Mouse (Mus musculus): ENCODE results near the gene Vps45. TPM values are rescaled to one million over a fixed set of nuclear protein-coding genes. Genes with fewer than 3 reads are reported as not detected.
"Not testable (repeated sequence)": the region's sequence is repeated elsewhere in the genome, so short reads cannot be mapped to it uniquely, and the experiment has no call there.

Vps45 gene
- polyA plus RNA-seq, 1 experiment = 4.1 TPM

DNA sequence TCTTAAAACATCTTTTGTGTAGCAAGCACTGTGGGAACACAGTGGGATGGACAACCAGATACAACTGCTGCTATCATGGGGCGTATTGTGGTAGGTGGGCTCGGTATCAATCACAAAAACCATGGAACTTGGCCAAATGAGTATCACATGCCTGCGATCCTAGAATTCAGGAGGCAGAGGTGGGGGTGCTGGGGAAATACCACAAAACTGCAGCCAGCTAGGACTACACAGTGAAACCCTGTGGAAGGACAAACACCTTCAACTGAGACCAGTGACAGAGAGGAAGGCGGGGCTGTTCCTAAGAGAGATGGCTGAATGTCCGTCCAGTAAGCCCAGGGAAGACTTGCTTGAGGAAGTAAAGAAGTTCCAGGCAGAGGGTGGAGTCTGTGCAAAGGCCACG is 3.0 kb downstream of the Vps45 start:
- Histone ChIP-seq H3K27ac (ENCODE audit: control insufficient read depth, insufficient read depth, low read depth, low read length) (no peak overlapping the region), H3K4me1 (ENCODE audit: control insufficient read depth, insufficient read depth, low read length) (peaks cover 3% of the 10 kb centered on the region), H3K27me3 (ENCODE audit: control insufficient read depth, insufficient read depth, low read length) (no peaks in the 10 kb centered on the region), H3K4me3 (ENCODE audit: control insufficient read depth, low read depth, low read length) (no peak overlapping the region), H3K36me3 (ENCODE audit: control insufficient read depth, insufficient read depth, low read length) (no peaks in the 10 kb centered on the region; the same call in 1 of the 2 replicates)
- no peak for TF ChIP-seq CTCF (IDR thresholded peaks at IDR 0.05; ENCODE audit: control insufficient read depth, insufficient read depth, insufficient replicate concordance, low read depth, low read length)
- no peak for TF ChIP-seq POLR2A (IDR thresholded peaks at IDR 0.05; ENCODE audit: control insufficient read depth, low read depth, low read length)

DNA sequence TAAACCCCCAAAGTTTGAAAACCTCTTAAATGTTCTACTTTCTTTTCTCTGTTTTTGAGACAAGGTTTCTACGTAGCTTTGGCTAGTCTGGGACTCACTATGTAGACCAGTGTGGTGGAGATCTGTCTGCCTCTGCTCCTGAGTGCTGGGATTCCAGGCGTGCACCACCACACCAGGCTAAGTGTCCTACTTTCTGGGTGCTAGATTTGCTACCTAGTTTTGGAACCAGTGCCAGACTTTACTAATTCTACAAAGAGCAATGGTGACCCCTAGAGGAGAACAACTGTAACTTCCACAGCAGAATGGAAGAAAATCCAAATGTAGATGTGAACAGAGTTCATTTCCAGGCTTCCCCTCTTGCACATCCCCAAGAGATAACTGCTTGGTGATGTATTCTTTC is 6.4 kb downstream of the Vps45 start:
- H3K4me3 ChIP-seq (ENCODE audit: control insufficient read depth, low read depth, low read length) = no peak overlapping the region
- TF ChIP-seq CTCF (IDR thresholded peaks at IDR 0.05; ENCODE audit: control insufficient read depth, insufficient read depth, insufficient replicate concordance, low read depth, low read length) (no peak), POLR2A (IDR thresholded peaks at IDR 0.05; ENCODE audit: control insufficient read depth, low read depth, low read length) (no peak)
- H3K4me1 ChIP-seq (ENCODE audit: control insufficient read depth, insufficient read depth, low read length) = no peaks in the 10 kb centered on the region
- H3K36me3 ChIP-seq (ENCODE audit: control insufficient read depth, insufficient read depth, low read length) = no peaks in the 10 kb centered on the region; the same call in 1 of the 2 replicates
- H3K27me3 ChIP-seq (ENCODE audit: control insufficient read depth, insufficient read depth, low read length) = no peaks in the 10 kb centered on the region
- H3K27ac ChIP-seq (ENCODE audit: control insufficient read depth, insufficient read depth, low read depth, low read length) = no peak overlapping the region

DNA sequence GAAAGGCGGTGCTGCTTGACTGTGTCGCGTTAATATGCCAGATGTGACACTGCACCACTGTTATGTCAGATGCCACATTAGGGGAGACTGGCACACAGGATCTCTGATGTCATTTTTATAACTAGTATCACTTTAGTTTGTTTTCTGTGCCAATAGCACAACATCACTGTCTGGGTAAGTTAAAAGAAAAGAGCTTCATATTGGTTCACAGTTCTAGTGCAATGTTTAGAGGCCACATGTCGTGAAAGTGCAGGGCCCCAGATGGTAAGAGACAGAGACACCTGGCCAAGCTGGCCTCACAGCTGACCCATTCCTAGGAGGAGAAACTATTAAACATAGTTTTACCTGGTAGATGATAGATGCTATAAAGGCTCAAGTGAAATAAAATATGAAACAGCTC is 7.1 kb downstream of the Vps45 start:
- no peak for TF ChIP-seq POLR2A (IDR thresholded peaks at IDR 0.05; ENCODE audit: control insufficient read depth, low read depth, low read length)
- TF ChIP-seq CTCF (IDR thresholded peaks at IDR 0.05; ENCODE audit: control insufficient read depth, insufficient read depth, insufficient replicate concordance, low read depth, low read length) = no peak
- Histone ChIP-seq H3K4me1 (ENCODE audit: control insufficient read depth, insufficient read depth, low read length) (no peaks in the 10 kb centered on the region), H3K36me3 (ENCODE audit: control insufficient read depth, insufficient read depth, low read length) (no peaks in the 10 kb centered on the region; the same call in 1 of the 2 replicates), H3K4me3 (ENCODE audit: control insufficient read depth, low read depth, low read length) (no peak overlapping the region), H3K27ac (ENCODE audit: control insufficient read depth, insufficient read depth, low read depth, low read length) (no peak overlapping the region), H3K27me3 (ENCODE audit: control insufficient read depth, insufficient read depth, low read length) (no peaks in the 10 kb centered on the region)

DNA sequence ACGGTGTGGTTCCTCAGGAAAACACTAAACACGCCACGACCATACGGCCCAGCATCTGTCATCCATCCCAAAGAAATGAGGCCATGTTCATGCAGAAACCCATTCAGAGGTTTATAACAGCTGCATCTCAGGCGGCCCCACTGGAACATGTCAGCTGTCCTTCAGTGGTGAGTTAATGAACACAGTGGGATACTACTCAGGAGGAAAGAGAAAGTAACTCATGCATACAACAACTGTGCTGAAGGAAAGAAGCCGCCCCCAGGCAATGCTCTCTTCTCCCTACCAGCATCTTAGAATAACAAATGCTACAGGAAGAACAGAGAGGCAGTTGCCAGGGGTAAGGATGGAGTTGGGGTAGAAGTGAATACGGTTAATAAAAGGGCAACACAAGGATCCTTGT is 7.5 kb downstream of the Vps45 start:
- Histone ChIP-seq H3K27me3 (ENCODE audit: control insufficient read depth, insufficient read depth, low read length) (no peaks in the 10 kb centered on the region), H3K27ac (ENCODE audit: control insufficient read depth, insufficient read depth, low read depth, low read length) (no peak overlapping the region), H3K4me3 (ENCODE audit: control insufficient read depth, low read depth, low read length) (no peak overlapping the region), H3K4me1 (ENCODE audit: control insufficient read depth, insufficient read depth, low read length) (no peaks in the 10 kb centered on the region), H3K36me3 (ENCODE audit: control insufficient read depth, insufficient read depth, low read length) (no peaks in the 10 kb centered on the region; the same call in none of the 2 replicates)
- TF ChIP-seq CTCF (IDR thresholded peaks at IDR 0.05; ENCODE audit: control insufficient read depth, insufficient read depth, insufficient replicate concordance, low read depth, low read length) (no peak), POLR2A (IDR thresholded peaks at IDR 0.05; ENCODE audit: control insufficient read depth, low read depth, low read length) (no peak)

DNA sequence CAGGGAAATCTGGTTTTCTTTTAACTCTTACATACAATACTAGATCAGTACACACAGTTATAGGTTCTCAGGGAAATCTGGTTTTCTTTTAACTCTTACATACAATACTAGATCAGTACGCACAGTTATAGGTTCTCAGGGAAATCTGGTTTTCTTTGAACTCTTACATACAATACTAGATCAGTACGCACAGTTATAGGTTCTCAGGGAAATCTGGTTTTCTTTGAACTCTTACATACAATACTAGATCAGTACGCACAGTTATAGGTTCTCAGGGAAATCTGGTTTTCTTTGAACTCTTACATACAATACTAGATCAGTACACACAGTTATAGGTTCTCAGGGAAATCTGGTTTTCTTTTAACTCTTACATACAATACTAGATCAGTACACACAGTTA is 13.7 kb downstream of the Vps45 start:
- not testable (repeated sequence) for H3K4me1 ChIP-seq (ENCODE audit: control insufficient read depth, insufficient read depth, low read length); H3K36me3 ChIP-seq (ENCODE audit: control insufficient read depth, insufficient read depth, low read length); H3K27me3 ChIP-seq (ENCODE audit: control insufficient read depth, insufficient read depth, low read length); H3K27ac ChIP-seq (ENCODE audit: control insufficient read depth, insufficient read depth, low read depth, low read length); H3K4me3 ChIP-seq (ENCODE audit: control insufficient read depth, low read depth, low read length)

DNA sequence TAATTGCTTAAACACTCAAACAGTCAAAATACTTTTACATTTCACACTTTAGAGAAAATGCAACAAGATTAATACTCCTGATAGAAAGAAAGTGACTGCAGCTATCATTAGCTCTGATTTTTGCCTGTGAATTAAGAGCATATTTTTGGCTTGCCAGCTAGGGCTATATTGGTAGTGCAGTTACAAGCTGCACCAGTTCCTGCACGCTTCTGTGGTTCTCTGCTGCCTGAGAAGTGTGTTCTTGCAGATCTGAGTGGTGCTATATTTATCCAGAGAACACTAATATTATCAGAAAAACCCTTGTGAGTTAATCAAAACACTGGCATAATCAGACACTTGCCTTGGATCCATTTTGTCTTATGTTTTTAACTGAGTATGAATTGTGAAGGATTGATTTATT is 15.2 kb downstream of the Vps45 start:
- H3K27ac ChIP-seq (ENCODE audit: control insufficient read depth, insufficient read depth, low read depth, low read length) = no peak overlapping the region
- no peaks in the 10 kb centered on the region; the same call in 1 of the 2 replicates for H3K36me3 ChIP-seq (ENCODE audit: control insufficient read depth, insufficient read depth, low read length)
- no peak overlapping the region for H3K4me3 ChIP-seq (ENCODE audit: control insufficient read depth, low read depth, low read length)
- TF ChIP-seq CTCF (IDR thresholded peaks at IDR 0.05; ENCODE audit: control insufficient read depth, insufficient read depth, insufficient replicate concordance, low read depth, low read length) = no peak
- no peaks in the 10 kb centered on the region for H3K27me3 ChIP-seq (ENCODE audit: control insufficient read depth, insufficient read depth, low read length)
- no peaks in the 10 kb centered on the region for H3K4me1 ChIP-seq (ENCODE audit: control insufficient read depth, insufficient read depth, low read length)

DNA sequence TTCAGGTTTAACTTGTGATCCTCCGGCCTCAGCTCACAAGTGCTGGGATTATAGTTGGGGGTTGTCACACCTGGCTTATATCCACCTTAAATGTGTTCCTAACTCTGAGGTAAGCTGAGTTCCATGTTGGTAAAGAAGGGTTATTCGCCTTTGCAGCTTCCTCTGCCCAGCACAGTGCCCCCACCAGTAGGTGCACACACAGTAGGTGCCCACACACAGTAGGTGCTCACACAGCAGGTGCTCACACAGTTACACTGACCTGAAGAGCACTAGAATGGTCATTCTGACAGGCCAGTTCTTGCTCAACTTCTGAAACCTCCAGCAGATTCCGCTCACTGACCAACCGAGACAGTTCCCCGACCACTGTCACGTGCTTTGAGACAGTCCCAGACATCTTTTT is 17.2 kb downstream of the Vps45 start:
- Histone ChIP-seq H3K4me1 (ENCODE audit: control insufficient read depth, insufficient read depth, low read length) (no peaks in the 10 kb centered on the region), H3K36me3 (ENCODE audit: control insufficient read depth, insufficient read depth, low read length) (no peaks in the 10 kb centered on the region; the same call in 1 of the 2 replicates), H3K27ac (ENCODE audit: control insufficient read depth, insufficient read depth, low read depth, low read length) (no peak overlapping the region), H3K27me3 (ENCODE audit: control insufficient read depth, insufficient read depth, low read length) (no peaks in the 10 kb centered on the region), H3K4me3 (ENCODE audit: control insufficient read depth, low read depth, low read length) (no peak overlapping the region)
- TF ChIP-seq POLR2A (IDR thresholded peaks at IDR 0.05; ENCODE audit: control insufficient read depth, low read depth, low read length) = no peak
- no peak for TF ChIP-seq CTCF (IDR thresholded peaks at IDR 0.05; ENCODE audit: control insufficient read depth, insufficient read depth, insufficient replicate concordance, low read depth, low read length)

DNA sequence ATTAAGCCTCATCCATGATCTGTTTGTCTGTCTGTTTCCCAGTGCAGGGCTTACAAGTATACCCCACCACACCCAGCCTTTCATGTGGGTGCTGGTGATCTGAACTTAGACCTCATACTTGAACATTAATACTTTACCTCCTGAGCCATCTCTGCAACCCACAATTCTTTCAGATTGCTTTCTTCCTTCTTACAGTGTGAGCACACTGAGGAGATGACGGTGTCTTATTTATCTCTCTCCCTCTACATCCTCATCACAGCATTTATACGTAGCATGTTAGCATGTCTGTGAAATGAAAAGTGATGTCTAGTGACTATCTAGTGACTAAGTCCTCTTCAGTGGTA is 17.6 kb downstream of the Vps45 start:
- Histone ChIP-seq H3K4me3 (ENCODE audit: control insufficient read depth, low read depth, low read length) (no peak overlapping the region), H3K27ac (ENCODE audit: control insufficient read depth, insufficient read depth, low read depth, low read length) (no peak overlapping the region), H3K36me3 (ENCODE audit: control insufficient read depth, insufficient read depth, low read length) (no peaks in the 10 kb centered on the region; the same call in 1 of the 2 replicates), H3K4me1 (ENCODE audit: control insufficient read depth, insufficient read depth, low read length) (no peaks in the 10 kb centered on the region), H3K27me3 (ENCODE audit: control insufficient read depth, insufficient read depth, low read length) (no peaks in the 10 kb centered on the region)
- TF ChIP-seq CTCF (IDR thresholded peaks at IDR 0.05; ENCODE audit: control insufficient read depth, insufficient read depth, insufficient replicate concordance, low read depth, low read length) (no peak), POLR2A (IDR thresholded peaks at IDR 0.05; ENCODE audit: control insufficient read depth, low read depth, low read length) (no peak)
